Mouse (Mus musculus) adrenal gland, postnatal 14 days (tissue): ENCODE results near the gene Saysd1. TPM values are rescaled to one million over a fixed set of nuclear protein-coding genes. Genes with fewer than 3 reads are reported as not detected.

Source experiments
- DNase-seq: peaks from one replicate; pipeline ENCODE4 v3.0.0; 2021; ENCODE audit warnings: mixed read lengths
- long read RNA-seq, 2 experiments: library from polyadenylated mRNA; stranded (forward); transcript quantifications; one replicate each; pipeline ENCODE4 v2.0.0; 2021
- total RNA-seq: library from RNA; stranded (reverse); gene quantifications from 2 replicates; pipeline ENCODE4 v1.2.3, GENCODE M21; 2021

Gene Saysd1
- 6.2 and 7.1 TPM in 2 replicates for total RNA-seq
- long read RNA-seq, experiment 1, transcript Saysd1-201 (2 exons, 2,315 nt) = major isoform, 32 of 33 reads
- long read RNA-seq, experiment 1, partial matches to known transcripts = 0 of 33 reads
- long read RNA-seq, experiment 1, other reads (novel, unspliced or antisense) = 1 of 33 reads
- long read RNA-seq, experiment 2, transcript Saysd1-201 (2 exons, 2,315 nt) = major isoform, 27 of 27 reads
- long read RNA-seq, experiment 2, partial matches to known transcripts = 0 of 27 reads
- long read RNA-seq, experiment 2, other reads (novel, unspliced or antisense) = 0 of 27 reads

GRCm38 (mm10) chr14:20138484-20139355, at the start of gene Saysd1:
Gene Saysd1, minus strand, starts transcription at chr14:20138534.
- DNase-seq = no peak

- peak; percentile 42 for DNase-seq
Measured at GRCm38 (mm10) chr14:20185426-20185825, 47.1 kb upstream of the Saysd1 start.

GRCm38 (mm10) chr14:20183701-20184100, 45.4 kb upstream of the Saysd1 start:
- no peak for DNase-seq

- no peak for DNase-seq
Measured at GRCm38 (mm10) chr14:20182596-20182995, 44.3 kb upstream of the Saysd1 start.

- peak; percentile 96 for DNase-seq
Measured at GRCm38 (mm10) chr14:20181466-20181921, 43.2 kb upstream of the Saysd1 start, which contains the start of gene Kcnk5. Gene Kcnk5, minus strand, starts transcription at chr14:20181809.

- DNase-seq = peak; percentile 63
Measured at GRCm38 (mm10) chr14:20180751-20181162, 42.4 kb upstream of the Saysd1 start.

- no peak for DNase-seq
Measured at GRCm38 (mm10) chr14:20180304-20180703, 42.0 kb upstream of the Saysd1 start.

GRCm38 (mm10) chr14:20179731-20180280, 41.5 kb upstream of the Saysd1 start:
- DNase-seq = no peak

GRCm38 (mm10) chr14:20179080-20179479, 40.7 kb upstream of the Saysd1 start:
- DNase-seq = no peak

GRCm38 (mm10) chr14:20178593-20178992, 40.3 kb upstream of the Saysd1 start:
- no peak for DNase-seq

GRCm38 (mm10) chr14:20177494-20178123, 39.3 kb upstream of the Saysd1 start:
- no peak for DNase-seq

GRCm38 (mm10) chr14:20175705-20176104, 37.4 kb upstream of the Saysd1 start:
- no peak for DNase-seq

GRCm38 (mm10) chr14:20175114-20175513, 36.8 kb upstream of the Saysd1 start:
- DNase-seq = no peak

- DNase-seq = no peak
Measured at GRCm38 (mm10) chr14:20174696-20175095, 36.4 kb upstream of the Saysd1 start.

- DNase-seq = no peak
Measured at GRCm38 (mm10) chr14:20173873-20174490, 35.6 kb upstream of the Saysd1 start.

- DNase-seq = no peak
Measured at GRCm38 (mm10) chr14:20172924-20173323, 34.6 kb upstream of the Saysd1 start.

- no peak for DNase-seq
Measured at GRCm38 (mm10) chr14:20172509-20172908, 34.2 kb upstream of the Saysd1 start.

GRCm38 (mm10) chr14:20171840-20172239, 33.5 kb upstream of the Saysd1 start:
- no peak for DNase-seq

GRCm38 (mm10) chr14:20169251-20169650, 30.9 kb upstream of the Saysd1 start:
- DNase-seq = no peak

GRCm38 (mm10) chr14:20168478-20168877, 30.1 kb upstream of the Saysd1 start:
- DNase-seq = no peak

- no peak for DNase-seq
Measured at GRCm38 (mm10) chr14:20168054-20168453, 29.7 kb upstream of the Saysd1 start.

GRCm38 (mm10) chr14:20165413-20165812, 27.1 kb upstream of the Saysd1 start:
- peak; percentile 40 for DNase-seq
